Mouse (Mus musculus): ENCODE results near the gene Usp32.

Usp32 gene

DNA sequence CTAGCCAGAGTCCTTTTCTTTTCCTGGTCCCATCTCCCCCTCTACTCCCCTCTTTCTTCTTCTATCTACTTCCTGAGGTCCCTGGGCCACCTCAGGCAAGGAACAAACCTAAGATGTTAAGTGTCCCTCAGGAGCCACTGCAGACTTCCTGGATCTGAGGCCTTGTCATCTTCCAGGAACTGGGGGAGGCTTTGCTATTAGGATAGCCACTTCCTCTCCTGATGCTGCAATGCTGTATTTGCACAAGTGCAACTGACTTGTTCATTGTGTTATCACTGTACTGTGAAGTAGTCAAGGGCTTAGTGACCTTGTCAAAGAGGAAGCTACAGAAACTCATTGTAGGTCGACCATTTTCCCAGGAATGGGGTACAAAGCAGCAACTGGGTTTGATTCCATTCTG is 160.6 kb downstream of the Usp32 start:
- no peak for DNase-seq (ENCODE audit: low read depth, low spot score)

DNA sequence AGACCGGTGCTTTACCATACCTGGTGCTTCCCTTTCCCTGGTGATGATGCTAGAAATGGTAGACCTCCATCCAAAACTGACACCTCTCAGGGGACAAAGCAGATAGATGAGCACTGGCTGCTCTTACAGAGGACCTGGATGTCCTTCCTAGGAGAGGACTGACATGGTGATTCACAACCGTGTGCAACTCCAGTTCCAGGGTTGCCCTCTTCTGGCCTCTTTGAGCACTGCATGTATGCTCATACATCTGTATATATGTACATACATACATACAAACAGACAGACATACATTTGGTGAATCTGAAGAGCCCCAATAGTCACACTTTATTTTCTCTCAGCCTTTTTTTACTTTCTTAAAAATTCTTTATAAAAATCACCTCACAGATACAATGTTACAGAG is 161.8 kb downstream of the Usp32 start:
- no peak for DNase-seq (ENCODE audit: low read depth, low spot score)

GRCm38 (mm10) chr11:84977385-84977952 is 162.5 kb downstream of the Usp32 start:
- DNase-seq (ENCODE audit: low read depth, low spot score), result no peak

- DNase-seq (ENCODE audit: low read depth, low spot score), result no peak
Observed at GRCm38 (mm10) chr11:84976706-84977105, 163.3 kb downstream of the Usp32 start.

DNA sequence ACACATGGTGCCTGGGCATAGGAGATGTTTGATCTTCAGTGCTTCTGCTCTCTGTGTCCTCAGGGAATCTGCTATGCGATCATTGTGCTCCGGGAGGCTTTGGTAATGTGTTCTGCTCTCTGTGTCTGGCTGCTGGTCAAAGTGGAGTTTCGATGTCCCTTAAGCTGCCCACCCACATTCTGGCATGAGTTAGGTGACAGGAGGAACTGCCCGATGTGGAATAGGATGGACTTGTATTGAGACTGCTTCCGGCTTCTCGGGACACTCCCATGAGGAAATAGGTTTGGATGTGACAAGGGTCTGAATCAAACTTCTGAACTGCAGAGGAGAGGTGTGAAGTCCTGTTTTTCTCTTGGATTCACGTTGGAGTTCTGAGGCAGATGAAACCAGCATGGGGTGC is 165.4 kb downstream of the Usp32 start:
- DNase-seq (ENCODE audit: low read depth, low spot score), result no peak

GRCm38 (mm10) chr11:84973661-84974060 is 166.3 kb downstream of the Usp32 start:
- DNase-seq (ENCODE audit: low read depth, low spot score), result no peak

- DNase-seq (ENCODE audit: low read depth, low spot score), result no peak
Observed at GRCm38 (mm10) chr11:84972067-84972466, 167.9 kb downstream of the Usp32 start.

- no peak for DNase-seq (ENCODE audit: low read depth, low spot score)
Observed at GRCm38 (mm10) chr11:84968775-84969174, 171.2 kb downstream of the Usp32 start.

- DNase-seq (ENCODE audit: low read depth, low spot score), result no peak
Observed at GRCm38 (mm10) chr11:84968309-84968708, 171.7 kb downstream of the Usp32 start.

DNA sequence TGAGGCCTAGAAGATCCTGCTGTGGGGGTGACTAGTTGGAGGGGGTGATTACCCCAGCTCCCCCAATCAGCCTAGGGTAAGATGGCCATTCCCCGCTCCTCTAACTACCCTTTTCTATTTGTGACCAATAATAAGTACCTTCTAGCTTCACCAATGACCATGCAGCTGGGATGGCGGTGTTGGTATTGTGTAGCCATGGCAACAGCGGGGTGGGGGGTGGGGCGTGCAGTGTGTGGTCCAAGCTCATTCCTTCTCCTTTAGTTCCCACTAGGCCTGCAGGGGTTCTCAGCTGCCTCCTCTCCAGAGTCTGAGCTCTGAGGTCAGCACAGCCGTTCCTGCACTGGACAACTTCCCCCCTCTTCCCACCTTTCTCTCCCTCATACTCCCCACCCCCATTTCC is 172.8 kb downstream of the Usp32 start:
- peak; percentile 41 for DNase-seq (ENCODE audit: low read depth, low spot score)

GRCm38 (mm10) chr11:84966696-84967095 is 173.3 kb downstream of the Usp32 start:
- DNase-seq (ENCODE audit: low read depth, low spot score), result no peak

- no peak for DNase-seq (ENCODE audit: low read depth, low spot score)
Observed at GRCm38 (mm10) chr11:84963556-84963955, 176.4 kb downstream of the Usp32 start.

DNA sequence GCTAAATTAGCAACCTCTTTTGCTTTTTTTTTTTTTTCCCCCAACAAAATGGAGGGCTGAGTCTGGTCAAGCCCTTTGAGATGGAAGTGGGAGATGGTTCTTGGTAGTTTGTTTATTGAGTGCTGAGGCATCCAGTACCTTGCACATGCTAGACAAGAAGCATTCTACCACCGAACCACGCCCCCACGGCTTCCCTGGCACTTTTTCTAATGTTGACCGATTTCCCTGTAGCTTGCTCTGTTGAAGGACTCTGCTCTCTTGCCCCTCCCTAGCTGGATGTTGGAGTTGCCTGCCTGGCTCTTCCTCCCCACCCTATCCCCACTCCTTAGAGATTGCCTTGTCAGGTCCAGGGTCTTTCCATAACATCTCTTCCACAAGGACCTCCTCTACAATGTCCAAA is 177.4 kb downstream of the Usp32 start:
- no peak for DNase-seq (ENCODE audit: low read depth, low spot score)

DNA sequence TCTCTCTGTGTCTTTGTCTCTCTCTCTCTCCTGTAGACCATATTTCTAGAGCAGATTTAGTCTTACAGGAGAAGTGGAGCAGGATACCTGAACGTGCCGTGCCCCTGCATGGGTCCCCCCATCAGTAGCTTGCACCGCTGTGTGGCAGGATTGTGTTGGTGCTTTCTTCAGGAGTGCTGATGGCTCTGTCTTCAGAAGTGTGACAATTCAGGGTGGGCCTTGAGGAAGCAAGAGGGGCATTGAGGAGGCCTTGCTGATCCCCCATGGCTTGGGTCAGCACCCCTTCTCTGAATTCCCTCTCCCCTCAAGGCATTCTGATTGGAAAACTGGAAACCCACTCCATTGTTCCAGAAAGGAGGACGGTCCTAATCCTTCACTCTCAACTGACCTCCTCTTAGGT is 178.4 kb downstream of the Usp32 start:
- no peak for DNase-seq (ENCODE audit: low read depth, low spot score)

- DNase-seq (ENCODE audit: low read depth, low spot score), result no peak
Observed at GRCm38 (mm10) chr11:84960780-84961179, 179.2 kb downstream of the Usp32 start.

GRCm38 (mm10) chr11:84960291-84960690 is 179.7 kb downstream of the Usp32 start:
- DNase-seq (ENCODE audit: low read depth, low spot score), result no peak

- no peak for DNase-seq (ENCODE audit: low read depth, low spot score)
Observed at GRCm38 (mm10) chr11:84959701-84960181, 180.2 kb downstream of the Usp32 start.

DNA sequence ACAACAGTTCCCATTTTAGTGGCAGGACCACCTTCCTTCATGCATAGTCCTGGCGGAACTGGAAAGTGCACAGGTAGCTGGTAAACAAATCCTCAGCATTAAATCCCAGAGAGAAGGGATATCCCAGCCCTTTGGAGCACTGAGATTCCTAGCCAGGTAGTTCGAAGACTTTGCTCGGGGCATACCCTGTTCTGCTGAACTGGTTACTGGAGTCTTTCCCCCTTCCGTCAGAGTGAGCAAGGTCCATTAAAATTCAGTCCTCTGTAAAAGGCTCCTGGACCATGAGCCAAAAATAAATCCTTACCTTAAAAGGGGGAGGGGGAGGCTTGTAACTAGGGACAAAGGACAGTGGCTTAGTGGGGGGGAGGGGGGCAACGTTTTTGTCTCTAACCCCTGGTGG is 180.8 kb downstream of the Usp32 start:
- DNase-seq (ENCODE audit: low read depth, low spot score), result no peak

DNA sequence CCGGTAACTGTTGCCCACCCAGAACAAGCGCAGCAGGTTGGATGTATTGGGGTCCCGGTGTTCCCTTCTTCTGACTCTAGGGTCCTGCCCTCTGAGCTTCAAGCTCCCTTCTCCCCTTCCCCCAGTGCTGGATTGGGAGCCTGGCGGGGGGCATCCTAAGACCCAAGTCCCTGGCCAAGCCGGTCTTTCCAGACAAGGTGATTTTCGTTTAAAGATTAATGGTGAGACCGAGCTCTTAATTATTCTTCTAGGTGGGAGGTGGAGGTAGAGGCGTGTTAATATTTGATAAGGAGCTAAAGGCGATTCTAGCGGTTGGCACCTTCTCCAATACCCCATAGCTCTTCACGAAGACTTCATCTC is 181.7 kb downstream of the Usp32 start:
- no peak for DNase-seq (ENCODE audit: low read depth, low spot score)

GRCm38 (mm10) chr11:84957591-84958270 is 182.2 kb downstream of the Usp32 start, which contains the start of gene Car4:
TSS of gene Car4 (plus strand) at chr11:84957786.
- no peak for DNase-seq (ENCODE audit: low read depth, low spot score)

- no peak for DNase-seq (ENCODE audit: low read depth, low spot score)
Observed at GRCm38 (mm10) chr11:84957171-84957570, 182.8 kb downstream of the Usp32 start.

DNA sequence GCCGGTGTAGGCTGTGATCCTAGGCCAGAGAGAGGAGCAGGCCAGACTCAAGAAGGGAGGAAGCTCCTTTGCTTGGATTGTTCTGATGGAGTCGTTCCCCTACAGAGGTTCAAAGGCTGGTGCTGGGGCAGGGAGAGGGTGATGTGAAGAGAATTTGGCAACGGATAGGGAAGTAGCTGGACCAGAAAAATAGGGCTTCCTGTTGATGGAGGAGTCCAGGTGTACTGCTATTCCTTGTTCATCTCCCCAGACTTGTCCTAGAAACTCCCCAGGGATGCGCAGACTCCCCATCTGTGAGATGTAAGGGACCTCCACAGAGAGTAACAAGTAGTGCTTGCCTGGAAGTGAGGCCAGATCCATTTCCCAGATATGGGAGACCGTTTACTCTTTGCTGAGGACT is 183.6 kb downstream of the Usp32 start:
- no peak for DNase-seq (ENCODE audit: low read depth, low spot score)

GRCm38 (mm10) chr11:84952611-84953010 is 187.3 kb downstream of the Usp32 start:
- no peak for DNase-seq (ENCODE audit: low read depth, low spot score)

DNA sequence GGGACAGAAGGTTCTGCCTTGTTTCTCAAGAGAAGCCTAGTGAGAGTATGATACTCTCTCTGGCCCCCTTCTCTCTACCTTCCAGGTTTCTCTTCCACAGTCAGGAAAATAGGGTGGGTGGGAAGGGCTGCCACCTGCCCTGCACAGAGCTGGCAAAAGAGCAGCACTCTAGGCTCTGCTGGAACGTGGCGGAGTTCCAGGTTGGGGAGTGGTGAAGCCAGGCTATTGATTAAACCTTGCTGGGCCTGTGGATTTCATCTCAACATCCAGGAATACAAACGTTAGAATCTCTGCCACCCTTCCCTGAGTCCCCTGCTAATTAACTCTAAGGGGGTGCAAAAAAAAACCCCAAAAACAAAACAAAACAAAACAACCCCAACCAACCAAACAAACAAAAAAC is 191.4 kb downstream of the Usp32 start:
- no peak for DNase-seq (ENCODE audit: low read depth, low spot score)
